Mouse (Mus musculus) heart, postnatal 25 days (tissue): Measurements from ENCODE around the gene Dusp15. TPM values are rescaled to one million over a fixed set of nuclear protein-coding genes. Genes with fewer than 3 reads are reported as not detected.

Source experiments
- DNase-seq: peaks from one replicate; pipeline ENCODE4 v3.0.0; 2022; ENCODE audit warnings: low spot score
- intact Hi-C: fragments of 180-260 bp; cut with DNase I; formaldehyde crosslinking; loops from one replicate; pipeline ENCODE4 v1.15.1; 2025
- total RNA-seq, 2 experiments: library from RNA; stranded (reverse); gene quantifications; 2 replicates each; pipeline ENCODE4 v1.2.3; 2021

Gene Dusp15
- total RNA-seq, 2 experiments from 2014 or later = 0.20 TPM; not detected in 1

- intact Hi-C loops = no loop called here
- DNase-seq = no peak
Measured at GRCm38 (mm10) chr2:152909848-152910247, 41.6 kb downstream of the Dusp15 start.

- no peak for DNase-seq
- intact Hi-C loops = no loop called here
Measured at GRCm38 (mm10) chr2:152907114-152907943, 44.2 kb downstream of the Dusp15 start.

GRCm38 (mm10) chr2:152906274-152907037 is 45.0 kb downstream of the Dusp15 start:
- DNase-seq = no peak
- intact Hi-C loops = no loop called here

- no peak for DNase-seq
- intact Hi-C loops = no loop called here
Measured at GRCm38 (mm10) chr2:152905036-152905829, 46.3 kb downstream of the Dusp15 start.

GRCm38 (mm10) chr2:152904127-152904643 is 47.3 kb downstream of the Dusp15 start:
- intact Hi-C loops = no loop called here
- DNase-seq = no peak

- intact Hi-C loops = no loop called here
- no peak for DNase-seq
Measured at GRCm38 (mm10) chr2:152903586-152903985, 47.9 kb downstream of the Dusp15 start.

GRCm38 (mm10) chr2:152902658-152903057 is 48.8 kb downstream of the Dusp15 start:
- intact Hi-C loops = no loop called here
- no peak for DNase-seq

GRCm38 (mm10) chr2:152901296-152901695 is 50.2 kb downstream of the Dusp15 start:
- intact Hi-C loops = no loop called here
- no peak for DNase-seq

GRCm38 (mm10) chr2:152899011-152899410 is 52.5 kb downstream of the Dusp15 start:
- intact Hi-C loops = no loop called here
- no peak for DNase-seq

- DNase-seq = no peak
- intact Hi-C loops = no loop called here
Measured at GRCm38 (mm10) chr2:152896926-152897325, 54.6 kb downstream of the Dusp15 start.

- intact Hi-C loops = no loop called here
- no peak for DNase-seq
Measured at GRCm38 (mm10) chr2:152895834-152896233, 55.7 kb downstream of the Dusp15 start.

Other genes with a start within 250 kb of the Dusp15 start
- gene Id1, start 215.4 kb downstream of the Dusp15 start, total RNA-seq = 10 to 100 TPM; 37.8 to 57.0 TPM
- gene Cox4i2, start 197.5 kb downstream of the Dusp15 start, total RNA-seq = 10 to 100 TPM; 12.2 to 16.8 TPM
- 10 to 100 TPM; 58.6 to 59.0 TPM for gene Bcl2l1, start 120.0 kb downstream of the Dusp15 start, total RNA-seq
- 1 to 10 TPM; 1.5 to 1.6 TPM for gene Tpx2, start 103.7 kb downstream of the Dusp15 start, total RNA-seq
- gene Mylk2, start 40.3 kb downstream of the Dusp15 start, total RNA-seq = under 1 TPM in 1 of 2 experiments, not detected in 1; 0.13 TPM
- gene Foxs1, start 18.5 kb downstream of the Dusp15 start, total RNA-seq = 1 to 10 TPM; 3.7 TPM
- gene Ttll9, start 10.8 kb upstream of the Dusp15 start, total RNA-seq = not detected
- gene Pdrg1, start 63.7 kb upstream of the Dusp15 start, total RNA-seq = 100 to 1,000 TPM; 110 to 116 TPM
- gene Xkr7, start 80.2 kb upstream of the Dusp15 start, total RNA-seq = not detected
- gene Ccm2l, start 114.3 kb upstream of the Dusp15 start, total RNA-seq = 10 to 100 TPM; 15.8 to 16.7 TPM
- 1 to 10 TPM; 1.1 to 1.4 TPM for gene Hck, start 156.8 kb upstream of the Dusp15 start, total RNA-seq
- gene Tm9sf4, start 209.6 kb upstream of the Dusp15 start, total RNA-seq = 10 to 100 TPM; 47.5 to 51.3 TPM